Mouse (Mus musculus) layer of hippocampus, postnatal 25 days (tissue): ENCODE results near the gene Hist1h3b. TPM values are rescaled to one million over a fixed set of nuclear protein-coding genes. Genes with fewer than 3 reads are reported as not detected.

Experiments used
- DNase-seq, 2 experiments: peaks; one replicate each; pipeline ENCODE4 v3.0.0; 2022; ENCODE audit warnings: mixed read lengths in 2 of 2, low spot score in 1 of 2; ENCODE audit errors: extremely low spot score in 1 of 2
- total RNA-seq, 2 experiments: library from RNA; stranded (reverse); gene quantifications; 2 replicates each; pipeline ENCODE4 v1.2.3; 2021

Gene Hist1h3b
- total RNA-seq, 2 experiments from 2014 or later: 12.3 to 22.8 TPM

DNA sequence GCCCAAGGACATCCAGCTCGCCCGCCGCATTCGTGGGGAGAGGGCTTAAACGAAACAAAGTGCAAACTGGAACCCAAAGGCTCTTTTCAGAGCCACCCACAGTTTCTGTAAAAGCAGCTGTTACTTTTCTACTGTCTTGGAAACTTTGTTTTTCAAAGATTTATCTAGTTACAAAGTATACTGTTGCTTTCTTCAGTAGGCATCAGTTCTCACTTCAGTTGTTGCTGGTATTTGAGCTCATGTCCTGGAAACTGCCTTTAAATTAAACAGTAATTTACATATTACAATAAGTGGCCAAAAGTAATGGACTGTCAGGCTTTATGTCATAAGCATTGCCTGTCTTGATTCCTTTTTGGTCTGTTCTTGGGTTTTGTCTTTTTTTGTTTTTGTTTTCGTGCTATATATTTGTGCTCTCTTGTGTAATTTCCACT lies 690 bp downstream of the Hist1h3b start:
- DNase-seq: no peak

DNA sequence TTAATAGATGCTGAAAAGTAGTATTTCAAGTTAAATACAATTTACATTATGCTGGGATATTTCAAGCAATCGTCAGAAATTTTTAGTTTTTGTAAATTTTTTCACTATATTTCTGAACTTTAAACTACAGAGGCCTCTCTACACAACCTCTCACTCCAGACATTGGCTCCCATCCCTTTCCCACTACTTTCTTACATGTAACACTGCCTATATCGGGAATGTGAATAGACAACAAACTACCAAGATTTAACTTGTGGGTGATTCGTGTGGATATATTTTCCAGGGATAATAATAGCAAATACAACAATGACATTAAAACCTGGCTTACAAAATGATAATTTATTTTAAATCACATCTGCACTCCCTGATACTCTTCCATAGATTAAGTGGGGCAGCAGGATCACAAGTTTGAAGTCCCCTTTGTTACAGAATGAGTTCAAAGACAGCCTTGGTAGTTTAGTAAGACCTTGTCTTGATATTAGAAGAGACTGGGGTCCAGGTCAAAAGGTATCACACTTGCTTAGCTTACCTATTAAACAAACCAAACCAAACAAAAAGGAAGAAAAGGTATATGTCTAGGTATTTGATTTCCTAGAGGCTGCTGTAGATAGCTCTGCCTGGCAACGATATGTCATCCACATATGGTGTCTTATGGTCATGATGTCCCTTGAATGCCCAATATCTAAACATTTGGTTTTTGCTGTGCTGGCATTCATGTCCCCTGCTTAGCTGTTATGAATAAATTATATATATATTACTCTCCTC lies 1.4 kb downstream of the Hist1h3b start:
- no peak for DNase-seq

DNA sequence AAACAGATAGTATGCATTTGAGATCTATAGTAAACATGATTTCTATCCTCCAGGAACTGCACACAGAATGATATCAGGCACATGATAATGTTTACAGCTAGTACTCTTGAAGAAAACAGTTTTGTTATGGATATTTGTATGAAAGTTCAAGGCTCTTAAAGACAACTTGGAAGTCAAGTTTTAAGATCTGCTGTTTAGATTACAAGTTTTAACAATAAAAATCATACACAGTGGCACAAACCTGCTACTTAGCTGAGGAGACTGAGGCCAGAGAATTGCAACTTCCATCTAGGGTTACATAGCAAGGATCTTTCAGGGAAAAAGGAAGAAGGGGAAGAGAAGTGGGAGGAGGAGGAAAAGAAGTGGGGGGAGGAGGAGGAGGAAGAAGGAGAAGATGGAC lies 2.9 kb downstream of the Hist1h3b start:
- DNase-seq: no peak

DNA sequence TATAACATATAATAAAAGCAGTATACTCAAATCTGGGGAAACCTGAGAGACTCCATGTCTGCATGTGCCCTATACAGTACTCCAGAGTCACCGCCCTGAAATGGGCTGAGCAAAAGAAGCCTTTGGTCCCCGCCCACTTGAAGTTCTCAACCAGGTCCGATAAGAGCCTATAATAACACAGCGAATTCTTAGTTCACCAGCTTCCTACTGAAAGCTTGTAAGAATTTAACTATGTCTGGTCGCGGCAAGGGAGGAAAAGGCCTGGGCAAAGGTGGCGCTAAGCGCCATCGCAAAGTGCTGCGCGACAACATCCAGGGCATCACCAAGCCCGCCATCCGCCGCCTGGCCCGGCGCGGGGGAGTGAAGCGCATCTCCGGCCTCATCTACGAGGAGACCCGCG lies 4.7 kb downstream of the Hist1h3b start, which contains the start of gene Hist1h4b:
Hist1h4b (plus strand) TSS at position 224 of the 400 bp plus-strand sequence.
- peak; percentile 65 to 75 for DNase-seq

DNA sequence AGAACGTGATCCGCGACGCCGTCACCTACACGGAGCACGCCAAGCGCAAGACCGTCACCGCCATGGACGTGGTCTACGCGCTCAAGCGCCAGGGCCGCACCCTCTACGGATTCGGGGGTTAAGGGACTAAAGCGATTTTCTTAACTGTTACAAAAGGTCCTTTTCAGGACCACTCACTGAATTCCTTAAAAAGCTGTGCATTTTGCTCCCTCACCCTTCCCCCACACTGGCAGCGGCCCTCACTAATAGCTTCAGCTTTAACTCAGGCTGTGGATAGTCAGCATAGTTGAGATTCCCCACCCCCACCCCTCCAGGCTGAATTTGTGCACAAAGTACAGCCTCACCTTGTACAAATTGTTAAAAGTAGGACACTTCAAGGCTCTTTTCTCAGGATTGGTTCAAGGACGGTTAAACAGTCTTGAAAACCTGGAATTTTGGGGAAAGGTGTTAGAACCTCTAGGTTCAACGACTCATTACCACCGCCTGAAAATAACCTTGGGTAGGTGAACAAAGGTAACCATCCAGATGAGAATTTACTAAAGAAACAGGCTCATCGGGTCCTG lies 5.2 kb downstream of the Hist1h3b start:
- no peak for DNase-seq

DNA sequence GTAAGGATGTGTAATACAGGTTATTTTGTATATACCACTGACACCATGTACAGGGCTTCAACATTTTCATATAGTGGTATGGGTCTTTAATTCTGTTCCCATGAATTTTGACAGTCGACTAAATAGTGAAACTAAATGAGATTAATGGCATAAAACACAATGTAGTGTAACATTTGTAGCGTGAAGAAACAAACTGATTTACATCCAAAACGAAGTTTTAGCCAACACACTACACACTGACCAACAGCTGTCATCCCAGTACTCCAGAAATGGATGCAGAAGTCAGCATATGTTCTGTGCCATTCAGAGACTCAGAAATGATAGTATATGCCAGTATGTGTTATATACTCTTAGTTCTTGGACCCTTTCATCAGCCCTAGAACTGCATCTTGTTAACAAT lies 5.9 kb downstream of the Hist1h3b start:
- DNase-seq: no peak

DNA sequence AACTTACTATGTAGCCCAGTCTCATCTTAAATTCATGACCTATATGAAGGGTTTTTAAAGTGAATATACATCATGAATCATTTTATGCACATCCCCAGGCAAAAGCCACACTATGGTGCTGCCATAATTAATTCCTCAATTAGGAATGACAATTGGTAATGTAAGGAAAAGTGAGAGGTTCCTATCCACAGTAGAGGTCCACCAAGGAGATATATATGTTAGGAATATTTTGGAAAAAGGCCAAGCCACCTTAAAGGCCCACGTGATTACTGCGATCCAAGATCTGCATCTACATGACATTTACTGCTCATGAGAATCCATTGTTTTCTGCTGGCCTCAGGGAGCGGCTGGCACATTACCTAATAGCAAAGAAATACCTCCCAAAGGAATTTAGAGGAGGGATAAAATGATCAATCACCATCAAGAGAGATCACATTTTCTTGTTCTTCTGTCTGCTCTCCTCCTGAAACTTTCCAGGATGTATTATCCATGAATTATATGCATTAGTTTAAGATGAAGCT lies 7.2 kb downstream of the Hist1h3b start:
- no peak for DNase-seq

DNA sequence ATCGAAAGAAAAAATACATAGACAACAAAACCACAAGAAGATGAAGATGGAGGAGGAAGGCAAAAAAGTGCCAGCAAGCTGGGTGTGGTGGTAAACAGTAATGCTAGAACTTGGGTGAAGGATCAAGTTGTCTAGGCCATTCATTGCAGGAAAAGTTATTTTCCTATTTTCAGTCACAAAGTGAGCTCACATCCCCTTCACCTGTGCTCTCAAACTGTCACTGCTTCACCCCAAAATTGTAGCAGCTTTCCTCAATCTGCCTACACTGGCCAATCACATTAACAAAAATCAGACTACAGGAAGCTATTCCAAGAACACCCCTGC lies 7.8 kb downstream of the Hist1h3b start:
- no peak for DNase-seq

DNA sequence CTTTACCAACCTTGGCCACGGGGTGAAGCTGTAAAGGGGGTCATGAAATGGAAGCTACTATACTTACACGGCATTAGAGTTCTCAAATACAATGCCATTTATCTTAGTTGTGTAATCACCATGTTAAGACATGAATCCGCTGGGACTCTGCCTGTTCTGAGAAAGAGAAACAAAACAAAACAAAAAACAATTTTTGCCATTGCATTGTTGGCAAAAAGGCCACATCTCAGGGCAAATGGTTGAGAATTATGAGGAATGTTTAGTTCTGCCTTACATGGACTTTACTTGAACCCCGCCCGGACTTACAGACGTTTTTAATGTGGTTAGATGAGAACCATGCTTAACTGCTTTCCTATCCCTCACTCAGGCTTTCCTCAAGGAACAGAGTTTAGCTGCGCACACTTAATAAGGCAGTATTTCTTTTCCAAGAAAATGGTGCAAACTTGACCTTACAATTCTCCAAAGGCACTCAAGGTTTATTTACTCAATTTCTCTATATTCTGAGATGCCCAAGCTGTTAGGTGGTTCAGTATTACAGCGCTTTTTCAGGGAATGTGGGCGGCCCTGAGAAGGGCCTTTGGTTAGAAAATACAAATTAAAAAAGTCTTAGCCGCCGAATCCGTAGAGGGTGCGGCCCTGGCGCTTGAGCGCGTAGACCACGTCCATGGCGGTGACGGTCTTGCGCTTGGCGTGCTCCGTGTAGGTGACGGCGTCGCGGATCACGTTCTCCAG lies 8.3 kb downstream of the Hist1h3b start:
- no peak for DNase-seq

DNA sequence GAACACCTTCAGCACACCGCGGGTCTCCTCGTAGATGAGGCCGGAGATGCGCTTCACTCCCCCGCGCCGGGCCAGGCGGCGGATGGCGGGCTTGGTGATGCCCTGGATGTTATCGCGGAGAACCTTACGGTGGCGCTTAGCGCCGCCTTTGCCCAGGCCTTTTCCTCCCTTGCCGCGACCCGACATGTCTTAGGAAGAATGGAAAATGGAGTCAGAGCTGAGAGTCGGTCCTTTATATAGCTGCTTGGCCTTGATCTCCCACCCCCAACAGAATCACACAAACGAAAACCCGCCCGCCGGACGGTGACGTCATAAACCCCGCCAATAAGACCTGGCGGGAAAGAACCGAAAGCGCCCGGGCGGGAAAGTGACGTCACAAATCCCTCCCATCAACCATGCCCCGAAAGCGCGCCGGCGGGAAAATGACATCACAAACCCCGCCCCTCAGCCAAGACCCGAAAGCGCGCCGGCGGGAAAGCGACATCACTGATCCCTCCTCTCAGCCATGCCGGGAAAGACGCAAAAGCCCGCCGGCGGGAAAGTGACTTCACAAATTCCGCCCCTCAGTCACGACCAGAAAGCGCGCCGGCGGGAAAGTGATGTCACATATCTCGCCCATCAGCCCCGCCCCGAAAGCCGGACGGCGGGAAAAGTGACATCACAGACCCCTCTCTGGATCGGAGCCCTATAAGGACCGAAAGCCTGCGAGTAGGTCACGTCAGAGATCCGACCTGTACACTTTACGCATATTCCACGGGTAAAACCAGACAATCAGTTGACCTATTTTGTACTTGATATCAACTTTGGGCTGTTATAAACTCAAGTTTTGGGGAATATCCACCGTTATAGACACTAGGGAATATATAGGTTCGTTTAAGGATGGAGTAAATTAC lies 9.2 kb downstream of the Hist1h3b start, which contains the start of gene Hist1h4a:
Hist1h4a (minus strand) TSS at position 259 of the 893 bp plus-strand sequence.
- peak; percentile 97 to 98 for DNase-seq

DNA sequence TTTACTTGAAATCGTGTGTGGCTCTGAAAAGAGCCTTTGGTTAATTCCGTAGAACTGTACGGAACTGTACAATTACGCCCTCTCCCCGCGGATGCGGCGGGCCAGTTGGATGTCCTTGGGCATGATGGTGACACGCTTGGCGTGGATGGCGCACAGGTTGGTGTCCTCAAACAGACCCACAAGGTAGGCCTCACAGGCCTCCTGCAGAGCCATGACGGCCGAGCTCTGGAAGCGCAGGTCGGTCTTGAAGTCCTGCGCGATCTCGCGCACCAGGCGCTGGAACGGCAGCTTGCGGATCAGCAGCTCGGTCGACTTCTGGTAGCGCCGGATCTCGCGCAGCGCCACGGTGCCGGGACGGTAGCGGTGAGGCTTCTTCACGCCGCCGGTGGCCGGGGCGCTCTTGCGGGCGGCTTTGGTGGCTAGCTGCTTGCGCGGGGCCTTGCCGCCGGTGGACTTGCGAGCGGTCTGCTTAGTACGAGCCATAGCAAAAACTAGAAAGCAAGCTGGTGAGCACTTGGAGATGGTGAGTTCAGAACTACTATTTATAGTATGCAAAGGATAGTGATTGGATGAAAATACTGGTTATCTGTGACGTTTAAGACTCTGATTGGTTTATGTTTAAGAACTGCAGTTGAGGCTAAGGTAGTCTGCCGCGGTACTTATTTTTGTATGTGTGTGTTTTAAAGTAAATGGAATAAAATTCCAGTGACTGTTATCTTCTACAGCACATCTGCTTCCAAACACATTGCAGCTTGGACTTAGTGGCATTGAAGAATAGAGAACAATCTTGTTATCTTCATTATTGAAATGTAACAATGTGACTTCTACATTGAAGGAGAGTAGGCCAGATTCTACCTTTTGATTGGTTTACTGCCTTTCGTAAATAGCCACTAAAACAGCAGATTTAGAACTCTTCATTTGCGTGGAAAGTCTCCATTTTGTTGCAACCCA lies 10.1 kb downstream of the Hist1h3b start, which contains the start of gene Hist1h3a:
Hist1h3a (minus strand) TSS at position 516 of the 951 bp plus-strand sequence.
- peak; percentile 36 to 45 for DNase-seq

DNA sequence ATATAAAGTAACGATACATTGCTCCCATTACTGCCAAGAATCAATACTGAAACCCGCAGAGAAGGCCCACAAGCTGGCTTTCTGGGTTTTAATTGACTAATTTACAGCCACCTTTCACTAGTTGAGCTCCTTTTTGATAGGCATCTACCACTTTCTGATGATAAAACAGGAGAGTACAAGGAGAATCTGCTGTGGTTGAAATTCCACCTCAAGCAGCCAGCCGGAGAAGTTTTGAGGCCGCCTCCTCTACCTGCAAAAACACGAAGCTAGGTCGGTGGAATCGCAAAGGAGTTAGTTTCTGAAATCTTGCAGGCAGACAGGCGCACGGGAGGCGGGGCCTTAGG lies 11.1 kb downstream of the Hist1h3b start:
- peak in 1 of 2 experiments; percentile 24 for DNase-seq

DNA sequence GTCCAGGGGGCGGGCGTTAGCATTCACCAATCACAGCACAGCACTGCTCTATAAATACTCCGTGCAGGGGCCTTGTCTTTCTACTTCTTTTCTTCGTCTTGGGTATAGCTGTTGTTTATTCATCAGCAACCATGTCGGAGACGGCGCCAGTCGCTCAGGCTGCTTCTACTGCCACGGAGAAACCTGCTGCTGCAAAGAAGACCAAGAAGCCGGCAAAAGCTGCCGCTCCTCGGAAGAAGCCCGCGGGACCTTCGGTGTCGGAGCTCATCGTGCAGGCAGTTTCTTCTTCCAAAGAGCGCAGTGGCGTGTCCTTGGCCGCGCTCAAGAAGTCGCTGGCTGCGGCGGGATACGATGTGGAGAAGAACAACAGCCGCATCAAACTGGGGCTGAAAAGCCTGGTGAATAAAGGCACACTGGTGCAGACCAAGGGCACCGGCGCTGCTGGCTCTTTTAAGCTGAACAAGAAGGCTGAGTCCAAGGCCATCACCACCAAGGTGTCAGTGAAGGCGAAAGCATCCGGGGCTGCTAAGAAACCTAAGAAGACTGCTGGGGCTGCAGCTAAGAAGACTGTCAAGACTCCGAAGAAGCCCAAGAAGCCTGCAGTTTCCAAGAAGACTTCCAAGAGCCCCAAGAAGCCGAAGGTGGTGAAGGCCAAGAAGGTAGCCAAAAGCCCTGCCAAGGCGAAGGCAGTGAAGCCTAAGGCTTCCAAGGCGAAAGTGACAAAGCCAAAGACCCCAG lies 11.7 kb downstream of the Hist1h3b start, which contains the start of gene Hist1h1a:
Hist1h1a (plus strand) TSS at position 81 of the 738 bp plus-strand sequence.
- DNase-seq: peak; percentile 60 to 61

DNA sequence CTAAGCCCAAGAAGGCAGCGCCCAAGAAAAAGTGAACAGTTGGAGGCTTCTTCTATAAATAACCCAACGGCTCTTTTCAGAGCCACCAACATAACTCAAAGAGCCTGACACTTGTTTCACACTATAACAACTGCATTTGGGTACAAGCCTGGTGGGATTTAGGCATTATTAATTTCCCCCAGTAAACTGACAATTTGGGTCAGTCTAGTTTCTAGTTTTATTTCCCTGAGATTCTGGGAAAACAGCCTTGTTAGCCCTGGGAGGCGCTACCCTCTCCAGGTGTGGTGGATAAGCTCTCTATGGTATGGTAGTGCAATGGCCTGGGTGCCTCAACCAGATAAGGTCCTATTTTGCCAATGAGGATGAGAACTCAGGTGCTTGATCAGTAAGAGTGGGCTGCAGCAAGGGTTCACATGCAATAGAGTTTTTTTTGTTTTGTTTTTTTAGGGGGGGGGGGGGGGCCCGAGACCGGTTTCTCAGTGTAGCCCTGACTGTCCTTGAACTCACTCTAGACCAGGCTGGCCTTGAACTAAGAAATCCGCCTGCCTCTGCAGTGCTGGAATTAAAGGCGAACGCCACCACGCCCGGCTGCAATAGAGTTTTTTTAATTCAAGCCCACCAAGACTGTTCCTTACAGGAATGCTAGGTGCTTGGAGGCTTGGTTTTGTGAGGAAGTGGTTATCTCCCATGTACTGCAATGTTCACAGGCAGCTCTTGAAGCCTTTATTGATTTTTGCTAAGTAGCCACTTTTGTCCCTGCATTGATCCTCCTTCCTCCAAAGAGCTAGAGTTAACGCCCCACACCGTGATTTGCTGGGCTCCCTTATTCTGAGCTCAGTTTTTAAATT lies 12.5 kb downstream of the Hist1h3b start:
- DNase-seq: no peak

DNA sequence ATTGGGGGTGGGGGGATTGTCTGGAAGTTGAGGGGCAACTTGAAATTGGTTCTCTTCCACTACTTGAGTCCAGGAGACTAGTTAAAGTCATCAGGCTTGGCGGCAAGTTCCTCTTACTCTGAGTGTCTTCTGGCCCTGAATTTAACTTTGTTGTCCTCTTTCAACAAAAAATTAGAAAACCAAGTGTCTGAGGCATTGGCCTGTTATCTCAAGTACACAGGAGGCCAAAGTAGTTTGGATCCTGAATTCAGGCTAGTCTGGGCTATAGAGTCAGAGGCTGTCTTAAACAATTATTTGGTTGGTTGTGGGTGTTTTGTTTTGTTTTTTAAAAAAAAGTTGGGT lies 13.1 kb downstream of the Hist1h3b start:
- DNase-seq: no peak

DNA sequence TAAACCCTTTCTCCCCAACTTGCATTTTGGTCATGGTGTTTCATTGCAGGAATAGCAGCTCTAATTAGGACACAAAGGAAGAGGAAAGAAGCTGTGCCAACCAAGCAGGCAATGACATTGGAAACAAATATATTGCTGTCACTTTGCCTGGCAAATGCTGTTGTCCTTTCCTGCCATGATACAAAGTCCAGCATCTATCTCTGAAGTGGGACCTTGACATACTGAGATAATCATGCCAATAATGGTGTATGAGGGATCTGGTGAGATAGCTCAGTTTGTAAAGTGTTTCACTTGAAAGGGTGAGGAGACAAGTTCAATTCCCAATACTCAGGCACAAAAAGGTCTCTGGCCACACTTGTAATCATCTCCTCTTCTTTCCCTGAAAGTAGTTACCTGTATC lies 14.7 kb downstream of the Hist1h3b start:
- DNase-seq: no peak

DNA sequence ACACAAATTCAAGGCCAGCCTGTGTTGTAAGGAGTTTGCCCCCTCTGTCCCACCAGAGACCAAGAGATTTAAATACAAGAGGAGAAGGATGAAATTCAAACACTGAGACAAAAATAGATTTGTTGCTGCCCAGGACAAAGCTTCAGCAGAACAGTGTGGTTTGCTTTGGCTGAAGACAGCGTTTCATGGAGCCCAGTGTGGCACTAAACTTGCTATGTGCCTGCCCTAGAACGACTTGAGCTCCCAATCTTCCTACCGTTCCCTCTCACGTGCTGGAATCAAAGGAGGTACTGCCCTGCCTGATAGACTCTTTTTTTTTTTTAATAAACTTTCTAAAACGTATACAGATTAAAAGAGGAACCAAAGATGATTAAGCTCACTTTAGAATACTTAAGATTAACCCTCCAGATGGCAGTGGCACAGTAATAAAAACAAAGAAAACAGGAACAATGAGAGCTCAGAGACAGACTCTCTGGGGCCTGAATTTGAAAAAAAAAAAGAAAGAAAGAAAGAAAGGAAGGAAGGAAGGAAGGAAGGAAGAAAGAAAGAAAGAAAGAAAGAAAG lies 16.8 kb downstream of the Hist1h3b start:
- DNase-seq: no peak
